Mouse (Mus musculus): ENCODE measurements around the gene Tmem211. TPM values are rescaled to one million over a fixed set of nuclear protein-coding genes. Genes with fewer than 3 reads are reported as not detected.

Tmem211 gene
- not detected for total RNA-seq (2023)

DNA sequence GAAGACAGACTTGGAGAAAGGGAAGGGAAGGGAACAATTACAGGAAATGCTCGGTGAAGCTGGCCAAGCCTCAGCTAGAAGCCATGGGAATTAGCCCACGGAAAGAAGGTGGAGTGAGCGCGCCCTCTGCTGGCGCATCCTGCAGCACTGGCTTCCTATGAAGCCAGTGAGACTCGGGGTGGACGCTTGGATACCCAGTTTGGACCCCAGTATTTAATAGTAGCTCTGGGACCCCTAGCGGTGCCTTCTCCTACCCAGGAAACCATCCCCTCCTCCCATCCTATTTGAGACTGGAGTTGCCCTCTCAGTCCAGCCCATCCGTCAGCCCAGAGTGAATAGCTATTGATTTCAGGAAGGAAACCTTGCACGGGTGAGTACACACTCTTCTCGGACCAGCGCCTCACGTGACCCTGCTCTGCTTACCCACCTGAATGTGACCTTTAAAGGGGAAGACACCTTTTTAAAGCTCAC, at the start of gene Tmem211:
Gene Tmem211, plus strand, starts transcription at position 278 of the 471 bp plus-strand sequence.

DNA sequence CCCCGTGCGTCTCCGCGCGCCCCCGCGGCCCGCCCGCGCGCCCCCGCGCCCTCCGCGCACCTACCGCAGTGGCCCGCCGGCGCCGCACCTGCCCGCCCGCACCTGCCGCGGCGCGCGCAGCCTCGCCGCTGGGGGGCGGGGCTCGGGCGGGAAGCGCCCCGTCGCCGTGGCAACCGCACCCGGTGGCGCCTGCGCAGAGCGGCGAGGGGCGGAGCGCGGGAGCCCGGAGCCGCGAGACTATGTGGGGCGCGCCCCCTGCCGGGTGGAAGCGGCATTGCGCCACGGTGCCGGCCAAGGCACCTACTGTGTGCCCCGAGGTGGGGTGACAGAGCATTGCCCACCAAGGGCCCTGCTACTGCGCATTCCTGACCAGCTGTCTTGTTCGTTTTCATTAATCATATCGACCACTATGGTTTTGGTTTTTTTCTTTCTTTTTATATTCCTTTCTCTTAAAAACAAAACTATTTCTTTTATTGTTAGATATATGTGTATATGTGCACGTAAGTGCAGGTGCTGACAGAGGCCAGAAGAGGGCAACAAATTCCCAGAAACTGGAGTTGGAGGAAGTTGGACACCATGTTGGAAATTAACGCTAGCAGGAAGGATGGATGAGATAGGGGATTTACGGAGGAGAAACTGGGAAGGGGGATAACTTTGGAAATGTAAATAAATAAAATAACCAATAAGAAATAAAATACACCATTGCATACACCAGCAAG, 5.4 kb upstream of the Tmem211 start, which contains the start of gene 2900026A02Rik:
Gene 2900026A02Rik, minus strand, starts transcription at position 90 of the 719 bp plus-strand sequence.

Other genes with a start within 250 kb of the Tmem211 start
- 10 to 100 TPM; 32.2 to 39.1 TPM for gene Grk3, start 211.1 kb upstream of the Tmem211 start, total RNA-seq (2023)
- not detected for gene Crybb2, start 156.8 kb upstream of the Tmem211 start, total RNA-seq (2023)
- not detected for gene Crybb3, start 145.3 kb upstream of the Tmem211 start, total RNA-seq (2023)
- under 1 TPM; 0.67 to 0.77 TPM for gene 2900026A02Rik, start 5.7 kb upstream of the Tmem211 start, total RNA-seq (2023)
- gene Sgsm1, start 83.9 kb downstream of the Tmem211 start, total RNA-seq (2023), result not detected
- not detected for gene Aym1, start 130.4 kb downstream of the Tmem211 start, total RNA-seq (2023)